Mouse (Mus musculus): ENCODE data around the gene Kcng4. TPM values are rescaled to one million over a fixed set of nuclear protein-coding genes. Genes with fewer than 3 reads are reported as not detected.

Kcng4 gene
- total and polyA plus RNA-seq, 2 experiments from 2014 or later = 0.28 to 1.6 TPM

DNA sequence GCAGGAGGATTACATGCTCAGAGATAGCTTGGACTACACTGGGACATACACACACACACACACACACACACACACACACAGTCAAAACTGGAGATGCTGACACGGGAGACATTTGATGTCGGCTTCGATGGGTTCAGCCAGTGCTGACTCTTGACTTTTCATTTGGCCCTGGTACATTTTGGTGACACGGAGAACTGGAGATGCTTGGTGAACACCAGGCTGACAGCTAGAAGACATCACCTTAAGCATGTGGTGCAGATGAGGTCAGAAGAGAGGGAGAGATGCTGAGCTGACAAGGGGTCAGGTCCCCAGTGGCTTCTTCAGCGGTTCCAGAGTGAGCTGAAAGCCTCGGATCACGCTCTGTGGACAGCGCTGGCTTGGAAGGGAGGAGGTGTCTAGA, 12.4 kb downstream of the Kcng4 start:
- Histone ChIP-seq H3K27me3 (ENCODE audit: insufficient read depth, low read length) (no peaks in the 10 kb centered on the region), H3K4me3 (ENCODE audit: low read depth, low read length) (no peak overlapping the region), H3K36me3 (ENCODE audit: insufficient read depth, low read length) (no peaks in the 10 kb centered on the region), H3K9me3 (ENCODE audit: low read length) (no peaks in the 10 kb centered on the region), H3K4me2 (ENCODE audit: low read depth, low read length, poor library complexity, severe bottlenecking) (no peak overlapping the region), H3K9ac (replicated peaks; ENCODE audit: low read length, poor library complexity, severe bottlenecking) (no peak overlapping the region), H3K27ac (ENCODE audit: low read depth, low read length) (no peak overlapping the region), H3K4me1 (ENCODE audit: insufficient read depth, low read length) (no peaks in the 10 kb centered on the region)
- 80% methylated on average over 8 of the region's 8 CpGs for WGBS
- ATAC-seq (ENCODE audit: low FRiP score) = no peak
- no peak for TF ChIP-seq CTCF (IDR thresholded peaks at IDR 0.05)
- no peak for DNase-seq (ENCODE audit: low spot score)

DNA sequence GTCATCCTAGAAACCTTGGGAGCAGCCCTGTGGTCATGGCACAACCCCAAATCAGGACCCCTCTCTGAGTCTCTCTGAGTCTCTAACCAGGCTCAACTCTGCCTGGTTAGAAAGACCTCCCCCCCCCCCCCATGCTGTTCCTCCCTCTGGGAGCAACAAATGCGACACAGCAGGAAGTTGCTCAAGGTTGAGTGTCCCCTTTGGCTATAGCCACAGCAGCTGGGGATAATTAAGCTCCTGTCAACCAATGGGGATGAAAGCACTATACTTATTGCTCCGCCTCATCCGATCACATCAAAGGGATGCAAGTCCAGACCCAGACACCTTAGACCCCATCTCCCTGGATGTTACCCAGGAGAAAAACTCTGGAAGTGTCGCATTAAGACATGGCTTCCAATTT, 12.9 kb downstream of the Kcng4 start:
- DNase-seq (ENCODE audit: low spot score) = no peak
- H3K27ac ChIP-seq (ENCODE audit: low read depth, low read length) = no peak overlapping the region
- no peak overlapping the region for H3K4me3 ChIP-seq (ENCODE audit: low read depth, low read length)
- H3K4me1 ChIP-seq (ENCODE audit: insufficient read depth, low read length) = no peaks in the 10 kb centered on the region
- TF ChIP-seq CTCF (IDR thresholded peaks at IDR 0.05) = no peak
- H3K36me3 ChIP-seq (ENCODE audit: insufficient read depth, low read length) = no peaks in the 10 kb centered on the region
- 50% methylated on average over 4 of the region's 4 CpGs for WGBS
- no peaks in the 10 kb centered on the region for H3K27me3 ChIP-seq (ENCODE audit: insufficient read depth, low read length)
- no peak overlapping the region for H3K4me2 ChIP-seq (ENCODE audit: low read depth, low read length, poor library complexity, severe bottlenecking)
- no peak for ATAC-seq (ENCODE audit: low FRiP score)
- no peaks in the 10 kb centered on the region for H3K9me3 ChIP-seq (ENCODE audit: low read length)
- no peak overlapping the region for H3K9ac ChIP-seq (replicated peaks; ENCODE audit: low read length, poor library complexity, severe bottlenecking)

DNA sequence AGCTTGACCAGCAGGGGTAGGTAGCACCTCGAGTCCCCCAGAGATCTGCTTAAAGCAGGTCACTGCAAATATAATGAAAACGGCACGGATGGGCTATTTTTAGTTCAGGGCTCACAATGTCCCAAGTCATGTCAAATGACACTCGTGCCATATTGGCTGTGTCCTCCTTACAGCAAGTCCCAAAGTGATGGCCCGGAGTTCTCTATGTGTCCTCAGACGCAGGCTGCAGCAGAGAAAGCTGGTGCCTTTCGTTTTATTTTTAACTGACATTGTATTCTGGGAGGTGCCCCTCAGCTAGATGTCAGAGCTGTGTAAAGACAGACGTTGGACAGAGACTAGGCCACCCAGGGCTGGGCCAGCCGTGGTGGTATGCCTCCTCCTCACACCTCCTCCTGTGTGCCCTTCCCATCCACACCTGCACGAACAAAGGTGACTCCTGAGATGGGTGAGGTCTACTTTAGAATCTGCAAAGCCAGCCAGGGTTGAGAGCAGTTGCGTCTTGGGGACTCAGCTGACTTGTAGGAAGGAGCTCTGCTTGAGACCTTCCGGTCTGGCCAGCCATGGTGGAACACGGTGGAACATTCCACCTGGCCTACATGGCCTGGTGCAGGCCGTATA, 14.5 kb downstream of the Kcng4 start:
- Histone ChIP-seq H3K4me1 (ENCODE audit: insufficient read depth, low read length) (no peaks in the 10 kb centered on the region), H3K9me3 (ENCODE audit: low read length) (no peaks in the 10 kb centered on the region), H3K4me2 (ENCODE audit: low read depth, low read length, poor library complexity, severe bottlenecking) (no peak overlapping the region), H3K27ac (ENCODE audit: low read depth, low read length) (no peak overlapping the region), H3K27me3 (ENCODE audit: insufficient read depth, low read length) (no peaks in the 10 kb centered on the region), H3K4me3 (ENCODE audit: low read depth, low read length) (no peak overlapping the region), H3K9ac (replicated peaks; ENCODE audit: low read length, poor library complexity, severe bottlenecking) (no peak overlapping the region), H3K36me3 (ENCODE audit: insufficient read depth, low read length) (no peaks in the 10 kb centered on the region)
- no peak for TF ChIP-seq CTCF (IDR thresholded peaks at IDR 0.05)
- 89% methylated on average over 14 of the region's 14 CpGs for WGBS
- ATAC-seq (ENCODE audit: low FRiP score) = no peak
- no peak for DNase-seq (ENCODE audit: low spot score)

DNA sequence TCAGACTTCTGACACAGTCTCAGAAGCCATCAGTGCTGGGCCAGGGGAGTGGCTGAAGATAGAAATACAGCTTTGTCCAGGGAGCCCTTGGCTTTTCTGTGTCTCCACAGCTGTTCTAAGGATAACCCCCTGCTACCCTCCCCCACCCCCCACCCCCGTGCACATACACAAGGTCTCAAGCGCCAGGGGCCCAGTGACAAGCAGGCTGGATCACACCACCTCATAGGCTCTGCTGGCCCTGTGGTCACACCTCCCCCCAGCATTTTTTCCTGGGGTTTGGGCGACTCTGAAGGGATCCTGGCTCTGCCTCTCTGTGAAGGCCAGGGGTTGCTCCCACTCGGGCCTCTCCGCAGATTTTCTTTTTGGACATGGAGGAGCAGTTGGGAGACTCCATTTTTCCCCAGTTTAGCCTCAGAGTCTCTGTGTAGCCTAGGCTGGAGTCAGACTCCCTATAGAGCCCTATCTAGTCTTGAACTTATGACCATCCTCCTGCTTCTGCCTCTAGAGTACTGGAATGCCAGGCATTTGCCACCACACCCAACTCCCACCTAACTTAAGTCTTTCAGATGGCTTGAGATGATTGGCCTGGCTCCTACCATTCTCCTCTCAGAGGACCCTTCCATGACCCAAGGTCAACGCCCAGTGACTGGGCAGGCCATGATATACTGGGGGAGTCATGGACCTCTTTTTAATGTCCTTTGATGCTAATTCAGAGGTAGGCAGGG, 15.2 kb downstream of the Kcng4 start:
- Histone ChIP-seq H3K9me3 (ENCODE audit: low read length) (no peaks in the 10 kb centered on the region), H3K4me2 (ENCODE audit: low read depth, low read length, poor library complexity, severe bottlenecking) (no peak overlapping the region), H3K9ac (replicated peaks; ENCODE audit: low read length, poor library complexity, severe bottlenecking) (no peak overlapping the region), H3K4me3 (ENCODE audit: low read depth, low read length) (no peak overlapping the region), H3K27ac (ENCODE audit: low read depth, low read length) (no peak overlapping the region), H3K27me3 (ENCODE audit: insufficient read depth, low read length) (no peaks in the 10 kb centered on the region), H3K4me1 (ENCODE audit: insufficient read depth, low read length) (no peaks in the 10 kb centered on the region), H3K36me3 (ENCODE audit: insufficient read depth, low read length) (no peaks in the 10 kb centered on the region)
- 79% methylated on average over 6 of the region's 6 CpGs for WGBS
- no peak for TF ChIP-seq CTCF (IDR thresholded peaks at IDR 0.05)
- DNase-seq (ENCODE audit: low spot score) (no peak), ATAC-seq (ENCODE audit: low FRiP score) (no peak)

DNA sequence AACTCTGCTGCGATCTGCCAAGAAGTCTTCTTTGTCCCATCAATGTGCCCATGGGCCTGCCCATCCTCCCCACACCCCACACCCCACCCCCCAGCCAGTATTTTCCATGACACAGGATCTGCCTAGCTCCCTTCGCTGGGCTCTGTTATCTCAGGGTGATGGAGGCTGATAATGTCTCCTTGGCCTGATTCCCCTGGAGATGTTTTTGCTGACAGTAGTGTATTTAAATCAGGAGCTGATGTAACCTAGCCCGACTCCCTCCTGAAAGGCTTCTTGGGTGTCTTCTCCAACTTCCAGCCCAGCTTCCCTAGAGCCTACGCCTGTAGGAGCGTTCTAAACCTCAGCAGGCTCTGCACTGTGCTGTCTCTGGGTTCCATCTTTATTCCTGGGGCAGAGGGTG, 16.6 kb downstream of the Kcng4 start:
- no peaks in the 10 kb centered on the region for H3K9me3 ChIP-seq (ENCODE audit: low read length)
- no peak overlapping the region for H3K27ac ChIP-seq (ENCODE audit: low read depth, low read length)
- DNase-seq (ENCODE audit: low spot score) = no peak
- H3K4me2 ChIP-seq (ENCODE audit: low read depth, low read length, poor library complexity, severe bottlenecking) = no peak overlapping the region
- H3K4me1 ChIP-seq (ENCODE audit: insufficient read depth, low read length) = no peaks in the 10 kb centered on the region
- H3K4me3 ChIP-seq (ENCODE audit: low read depth, low read length) = no peak overlapping the region
- no peak for TF ChIP-seq CTCF (IDR thresholded peaks at IDR 0.05)
- H3K27me3 ChIP-seq (ENCODE audit: insufficient read depth, low read length) = no peaks in the 10 kb centered on the region
- H3K9ac ChIP-seq (replicated peaks; ENCODE audit: low read length, poor library complexity, severe bottlenecking) = no peak overlapping the region
- H3K36me3 ChIP-seq (ENCODE audit: insufficient read depth, low read length) = no peaks in the 10 kb centered on the region
- 74% methylated on average over 5 of the region's 5 CpGs for WGBS
- no peak for ATAC-seq (ENCODE audit: low FRiP score)

DNA sequence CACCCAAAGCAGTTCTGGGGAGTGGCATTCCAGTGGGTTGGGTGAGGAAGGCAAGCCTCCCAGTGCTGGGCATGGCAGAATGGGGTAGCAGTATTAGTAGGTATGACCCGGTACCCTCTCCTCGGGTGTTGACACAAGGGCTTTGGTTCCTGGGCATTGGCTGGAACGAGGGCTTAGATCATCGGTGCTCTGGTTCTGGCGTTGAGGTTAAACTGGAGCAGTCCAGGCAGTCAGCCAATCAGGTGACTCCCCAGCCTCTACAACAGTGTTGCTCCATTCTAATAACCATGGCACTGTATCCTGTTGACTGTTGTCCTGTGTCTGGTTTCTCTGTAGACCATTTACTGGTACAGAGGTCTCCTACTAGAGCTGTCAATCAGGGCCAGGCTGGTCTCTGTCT, 17.9 kb downstream of the Kcng4 start:
- Histone ChIP-seq H3K36me3 (ENCODE audit: insufficient read depth, low read length) (no peaks in the 10 kb centered on the region), H3K9ac (replicated peaks; ENCODE audit: low read length, poor library complexity, severe bottlenecking) (no peak overlapping the region), H3K27ac (ENCODE audit: low read depth, low read length) (no peak overlapping the region), H3K4me1 (ENCODE audit: insufficient read depth, low read length) (no peaks in the 10 kb centered on the region), H3K27me3 (ENCODE audit: insufficient read depth, low read length) (no peaks in the 10 kb centered on the region), H3K4me3 (ENCODE audit: low read depth, low read length) (no peak overlapping the region), H3K9me3 (ENCODE audit: low read length) (no peaks in the 10 kb centered on the region), H3K4me2 (ENCODE audit: low read depth, low read length, poor library complexity, severe bottlenecking) (no peak overlapping the region)
- ATAC-seq (ENCODE audit: low FRiP score) (no peak), DNase-seq (ENCODE audit: low spot score) (no peak)
- no peak for TF ChIP-seq CTCF (IDR thresholded peaks at IDR 0.05)
- WGBS = 87% methylated on average over 5 of the region's 5 CpGs

Measured in midbrain, postnatal 0 days (tissue).